Mouse (Mus musculus) left cerebral cortex, postnatal 25 days (tissue): ENCODE measurements at regions not wholly inside any gene's neighbourhood (a gene's known extent, or its start where the extent isn't known, plus 50 kb on each side); places are given as distances from the start of the nearest gene placed in this dataset.

Experiments
- DNase-seq, 2 experiments: peaks; one replicate each; pipeline ENCODE4 v3.0.0; 2022; ENCODE audit warnings: low spot score in 2 of 2, mixed read lengths in 1 of 2
- intact Hi-C: fragments of 180-260 bp; cut with DNase I; formaldehyde crosslinking; loops from one replicate; pipeline ENCODE4 v1.15.1; 2025

DNA sequence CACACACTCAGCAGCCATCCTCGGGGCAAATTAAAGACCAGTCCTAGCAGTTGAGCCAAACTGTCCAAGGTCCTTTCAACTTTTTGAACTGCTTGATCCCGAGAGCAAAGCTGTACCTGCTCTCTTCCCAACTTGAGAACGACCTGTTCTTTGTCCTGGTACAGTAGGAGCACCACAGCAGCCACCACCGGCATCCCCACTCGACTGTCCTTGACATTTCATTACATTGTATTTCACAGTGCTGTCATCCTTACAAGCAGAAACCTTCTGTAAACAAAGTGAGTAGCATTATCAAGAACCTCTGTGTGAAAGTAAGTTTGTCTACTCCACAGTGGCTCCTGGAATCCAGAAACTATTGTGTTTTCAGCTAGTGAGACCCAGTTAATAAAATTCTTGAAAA lies 240.2 kb upstream of the Zfp462 start:
- intact Hi-C loops, result no loop called here
- no peak for DNase-seq

DNA sequence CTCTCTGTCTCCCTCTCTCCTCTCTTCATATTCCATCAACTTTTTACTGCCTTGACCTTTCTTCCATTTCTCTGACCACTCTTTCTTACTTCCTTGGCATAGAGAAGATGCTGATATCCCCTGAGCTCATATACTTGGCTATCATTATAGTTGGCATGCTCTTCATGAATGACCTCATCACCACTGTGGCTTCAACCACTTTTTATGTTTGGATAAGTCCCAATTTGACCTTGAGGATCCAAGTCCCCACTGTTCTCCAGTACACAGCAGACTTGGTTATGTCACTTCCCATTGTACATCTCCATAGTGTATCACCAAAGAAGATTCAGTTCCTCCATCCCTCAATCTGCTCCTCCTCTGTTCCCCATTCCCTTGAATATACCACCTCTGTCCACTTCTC lies 235.1 kb upstream of the Zfp462 start:
- intact Hi-C loops, result no loop called here
- DNase-seq, result no peak

DNA sequence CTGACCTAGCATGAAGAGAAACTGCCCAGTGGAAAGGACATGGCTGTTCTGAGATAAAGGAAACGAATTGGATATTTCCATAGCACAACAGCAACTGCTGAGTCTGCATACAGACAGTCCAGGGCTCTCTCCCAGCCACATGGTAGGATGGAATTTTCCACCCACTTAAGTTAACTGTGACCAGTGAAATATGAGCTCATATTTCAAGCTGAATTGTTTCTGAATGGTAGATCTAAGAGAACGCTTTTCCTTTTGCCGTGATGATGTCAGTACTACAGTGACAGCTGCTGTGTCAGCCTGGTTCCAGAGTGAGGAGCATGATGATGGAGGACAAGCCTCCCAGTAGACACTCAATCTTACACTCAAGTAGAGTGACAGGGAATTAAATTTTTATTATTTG lies 231.9 kb upstream of the Zfp462 start:
- no peak for DNase-seq
- intact Hi-C loops, result no loop called here

DNA sequence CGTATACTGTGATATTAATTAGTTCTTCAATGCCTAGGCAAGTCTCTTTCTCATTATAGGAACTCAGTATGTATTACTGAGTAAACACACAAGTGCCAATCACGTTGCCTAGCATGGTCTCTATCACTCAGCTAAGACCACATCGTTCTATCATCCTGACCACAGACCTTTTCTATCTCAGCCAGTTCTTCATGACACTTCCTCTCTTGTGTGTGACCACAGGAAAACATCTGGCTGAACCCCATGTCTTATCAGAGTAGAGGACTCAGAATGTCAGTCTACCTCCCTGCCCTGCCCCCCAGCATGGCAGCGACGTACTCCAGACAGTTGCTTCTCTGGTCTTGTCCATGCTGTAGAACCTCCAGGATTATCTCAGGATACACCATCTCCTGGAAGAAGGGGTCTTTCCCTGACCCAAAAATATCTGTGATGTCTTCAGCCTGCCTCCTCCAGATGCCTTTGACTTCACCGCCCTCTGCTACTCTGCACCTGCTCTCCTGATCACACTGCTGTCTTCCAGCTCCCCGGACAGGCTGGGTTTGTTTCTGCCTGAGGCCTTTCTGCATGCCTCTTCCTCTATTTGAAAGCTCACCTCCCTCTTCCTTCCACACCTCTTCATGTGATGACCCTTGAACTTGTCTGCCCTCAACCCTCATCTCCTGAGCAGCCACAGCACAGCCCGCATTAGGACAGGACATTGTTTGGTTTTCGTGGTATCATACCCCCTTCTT lies 230.1 kb upstream of the Zfp462 start:
- DNase-seq, result no peak
- intact Hi-C loops, result no loop called here

DNA sequence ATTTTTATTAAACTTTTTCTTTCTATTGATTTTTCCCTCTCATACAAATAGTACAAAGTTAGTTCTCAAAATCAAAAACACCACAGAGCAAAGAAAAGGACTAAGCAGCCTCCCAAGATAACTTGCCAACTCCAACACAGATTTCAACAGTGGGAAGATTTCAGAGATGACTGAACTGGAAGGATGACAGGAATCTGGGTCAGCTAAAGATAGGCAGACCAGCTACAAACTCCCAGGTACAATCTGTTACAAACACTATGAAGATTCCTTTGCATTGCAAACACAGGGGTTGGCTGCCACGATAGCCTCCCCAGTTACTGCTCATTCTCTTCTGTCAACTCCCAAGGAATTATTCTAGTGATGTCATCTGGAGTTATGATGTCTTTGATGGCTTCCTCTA lies 226.8 kb upstream of the Zfp462 start:
- peak; percentile 5 to 86 for DNase-seq
- intact Hi-C loops, result no loop called here

DNA sequence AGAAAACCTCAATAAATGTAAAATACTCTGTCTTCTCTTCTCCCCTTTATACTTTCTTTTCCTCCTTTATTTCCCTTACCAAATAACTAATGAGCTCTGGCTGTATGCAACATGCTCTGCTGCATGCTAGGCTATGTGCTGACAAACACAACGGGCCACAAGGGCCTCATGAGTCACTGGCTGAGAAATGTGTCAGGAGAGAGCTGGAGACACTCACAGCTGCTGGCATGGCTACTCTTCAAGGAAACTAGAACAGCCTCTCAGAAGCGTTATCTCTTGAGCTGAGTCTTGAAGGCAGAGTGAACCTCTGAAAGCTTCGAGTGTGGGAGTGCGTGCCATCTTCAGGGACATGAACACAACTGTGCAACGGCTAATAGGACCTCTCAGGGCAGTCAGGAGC lies 205.8 kb upstream of the Zfp462 start:
- intact Hi-C loops, result no loop called here
- DNase-seq, result peak in 1 of 2 experiments; percentile 58

DNA sequence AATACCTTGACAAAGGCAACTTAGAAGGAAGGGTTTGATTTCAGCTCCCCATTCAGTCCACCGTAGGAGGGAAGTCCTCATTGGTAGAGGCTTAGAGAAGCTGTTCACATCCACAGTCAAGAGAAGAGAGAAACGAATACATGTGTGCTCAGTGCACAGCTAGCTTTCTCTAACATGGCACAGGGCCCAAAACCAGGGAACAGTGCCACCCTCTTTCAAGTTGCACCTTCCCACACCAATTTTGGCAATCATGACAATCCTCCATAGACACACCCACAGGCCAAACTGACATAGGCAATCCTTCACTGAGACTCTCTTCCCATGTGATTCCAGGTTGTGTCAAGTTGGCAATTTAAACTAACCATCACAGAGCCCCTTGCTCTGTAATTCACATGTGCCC lies 193.4 kb upstream of the Zfp462 start:
- peak in 1 of 2 experiments; percentile 65 for DNase-seq
- intact Hi-C loops, result no loop called here

DNA sequence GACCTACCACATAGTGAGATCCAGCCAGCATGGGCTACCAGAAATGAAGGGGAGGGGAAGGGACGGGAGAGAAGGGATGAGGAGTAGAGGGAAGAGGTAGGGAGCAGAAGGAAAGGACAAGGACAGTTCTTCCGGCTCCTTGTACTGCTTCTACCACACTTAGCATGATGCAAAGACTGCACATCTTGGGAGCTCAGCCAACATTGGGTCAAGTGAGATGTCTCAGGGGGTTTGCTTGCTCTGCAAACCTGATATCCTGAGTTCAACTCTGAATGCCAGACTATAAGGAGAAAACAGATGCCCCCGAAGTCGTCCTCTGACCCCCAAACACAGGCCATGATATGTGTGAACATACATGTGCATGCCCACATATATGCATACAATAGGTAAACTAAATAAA lies 188.4 kb upstream of the Zfp462 start:
- intact Hi-C loops, result loop anchor here (5.0 kb wide), 2 partner anchors 109 to 191 kb away; partner anchors contain the start of gene Zfp462
- no peak for DNase-seq

DNA sequence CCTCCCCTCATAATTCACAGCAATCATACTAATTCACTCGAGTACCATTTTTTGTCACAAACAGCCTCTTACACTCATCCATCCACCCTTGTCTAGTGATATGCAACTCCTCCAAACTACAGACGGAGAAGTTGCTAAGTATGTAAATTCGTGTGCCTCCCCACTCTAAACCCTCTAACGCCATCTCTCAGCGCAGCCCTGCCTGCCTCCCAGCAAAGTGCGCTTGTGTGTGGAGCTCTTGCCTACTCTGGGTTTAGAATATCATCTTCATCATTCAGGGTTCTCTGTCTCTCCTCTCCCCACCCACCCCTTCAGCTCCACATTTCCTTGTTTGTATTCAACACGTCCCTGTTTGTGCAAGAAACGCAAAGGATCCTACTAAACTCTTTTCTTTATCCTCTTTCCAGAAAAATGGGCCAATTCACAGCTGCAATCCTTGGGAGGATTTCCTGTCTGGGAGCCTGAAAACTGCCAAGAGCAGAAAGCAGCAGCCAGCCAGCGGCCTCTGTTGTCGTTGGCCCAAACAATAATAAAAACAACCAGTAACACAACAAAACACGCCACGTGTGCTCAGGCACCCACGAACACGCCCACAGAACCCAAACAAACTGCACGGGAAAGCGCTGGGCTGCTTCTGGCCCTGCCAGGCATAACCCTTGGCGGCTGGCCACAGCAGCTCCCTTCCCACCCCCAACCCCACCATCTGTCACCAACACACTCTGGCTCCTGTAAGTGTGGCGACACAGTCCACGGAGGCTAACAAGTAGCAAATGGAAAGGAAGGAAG lies 186.9 kb upstream of the Zfp462 start:
- peak; percentile 26 to 77 for DNase-seq
- intact Hi-C loops, result loop anchor here (5.0 kb wide), 2 partner anchors 111 to 189 kb away; partner anchors contain the start of gene Zfp462

DNA sequence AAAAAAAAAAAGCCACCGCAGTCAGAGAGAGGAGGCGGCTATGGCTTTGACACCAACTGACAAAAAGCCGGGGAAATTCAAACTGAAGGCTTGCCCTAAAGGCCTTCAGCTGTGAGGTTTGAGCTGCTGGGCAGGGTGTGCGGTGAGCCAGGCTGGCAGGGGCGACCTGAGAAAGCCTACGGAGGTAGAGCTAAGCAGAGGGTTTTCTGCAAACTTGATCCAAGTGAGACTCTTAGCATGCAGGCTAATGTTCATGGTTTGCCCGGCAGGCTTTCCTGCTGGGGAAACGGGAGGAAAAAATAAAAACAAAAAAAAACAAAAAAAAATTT lies 186.4 kb upstream of the Zfp462 start:
- intact Hi-C loops, result loop anchor here (5.0 kb wide), 2 partner anchors 111 to 189 kb away; partner anchors contain the start of gene Zfp462
- no peak for DNase-seq

DNA sequence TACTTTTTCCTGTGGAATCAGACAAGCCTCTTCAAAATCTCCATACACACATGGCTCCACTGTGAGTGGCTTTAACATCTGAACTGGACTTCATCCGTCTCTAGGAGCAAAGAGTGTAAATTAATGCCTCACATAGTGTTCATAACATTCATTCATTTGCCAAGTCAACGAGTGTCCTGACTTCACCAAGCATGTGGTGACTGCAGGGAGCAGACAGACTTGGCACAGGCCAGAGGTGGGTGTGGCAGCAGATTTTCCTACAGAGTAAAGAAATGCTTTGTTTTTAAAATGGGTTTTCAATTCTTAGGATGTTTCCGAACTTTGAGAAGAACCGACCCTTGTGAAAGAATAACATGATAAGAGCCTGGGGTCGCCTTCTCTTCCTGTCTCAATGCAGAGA lies 183.6 kb upstream of the Zfp462 start:
- DNase-seq, result no peak
- intact Hi-C loops, result loop anchor here (5.0 kb wide), 1 partner anchor 234 kb away; no protein-coding TSS in a partner anchor

DNA sequence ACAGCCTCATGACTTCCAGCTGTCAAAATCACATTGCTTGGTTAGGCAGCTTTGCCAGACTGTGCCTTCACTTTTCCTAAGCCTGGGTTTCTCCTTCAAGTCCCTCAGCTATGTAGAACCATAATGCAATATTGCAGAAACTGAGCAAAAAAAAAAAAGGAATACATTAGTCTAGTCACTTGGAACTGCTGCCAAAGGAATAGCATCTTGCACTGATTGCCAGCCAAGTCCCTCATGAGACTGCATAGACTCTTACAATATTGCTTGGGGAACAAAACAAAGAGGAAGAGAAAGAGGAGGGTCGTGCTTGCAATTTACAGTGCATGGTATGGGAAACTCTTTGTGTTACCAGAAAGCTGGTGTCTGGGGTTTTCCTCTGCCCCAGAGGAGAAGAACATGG lies 179.8 kb upstream of the Zfp462 start:
- DNase-seq, result peak in 1 of 2 experiments; percentile 47
- intact Hi-C loops, result no loop called here

DNA sequence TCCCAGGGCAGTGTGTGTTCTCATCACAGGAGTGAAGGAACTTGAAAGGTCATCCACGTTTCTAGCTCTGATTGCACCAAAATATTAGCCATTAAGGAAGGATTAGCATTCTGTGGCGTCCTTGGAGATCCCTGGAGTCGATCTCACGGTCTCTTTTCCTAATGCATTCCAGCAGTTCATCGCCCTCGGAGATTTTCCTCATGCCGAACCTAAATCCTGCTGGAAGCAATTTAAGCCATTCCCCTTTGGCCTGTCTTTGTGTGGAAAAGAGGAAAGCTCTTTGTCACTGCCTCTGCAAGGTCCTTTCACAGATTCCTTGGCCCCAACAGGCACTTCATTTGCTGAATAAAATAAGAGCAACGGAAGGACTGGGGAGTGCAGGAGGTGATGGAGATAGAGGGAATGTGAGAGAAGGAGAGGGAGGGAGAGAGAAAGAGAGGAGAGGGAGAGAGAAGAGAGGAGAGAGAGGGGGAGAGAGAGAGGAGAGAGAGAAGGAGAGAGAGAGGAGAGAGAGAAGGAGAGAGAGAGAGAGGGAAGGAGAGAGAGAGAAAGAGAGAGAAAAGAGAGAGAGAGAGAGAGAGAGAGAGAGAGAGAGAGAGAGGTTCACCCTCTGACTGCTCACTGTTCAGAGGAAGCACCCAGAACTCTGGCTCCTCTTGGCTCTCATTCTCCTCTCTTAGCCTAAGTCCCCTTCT lies 177.2 kb upstream of the Zfp462 start:
- DNase-seq, result no peak
- intact Hi-C loops, result no loop called here

DNA sequence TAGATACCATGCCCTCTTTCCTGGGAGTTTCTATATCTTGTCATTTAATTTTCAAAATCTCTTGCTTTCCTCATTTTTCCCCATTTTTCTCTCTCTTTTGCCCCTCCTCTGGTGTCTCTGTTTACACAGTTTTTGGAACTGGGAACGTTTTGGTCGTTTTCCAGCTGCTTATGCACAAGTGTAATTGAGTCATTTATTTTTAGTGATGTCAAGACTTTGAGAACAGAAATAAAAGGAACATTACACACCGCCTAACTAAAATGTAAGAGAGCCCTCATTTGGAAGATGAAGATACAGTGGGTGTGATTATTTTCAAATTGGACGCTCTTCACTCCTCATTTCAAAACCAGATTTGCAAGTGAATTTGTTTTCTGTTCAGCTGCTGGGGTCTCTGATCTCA lies 176.0 kb upstream of the Zfp462 start:
- DNase-seq, result no peak
- intact Hi-C loops, result no loop called here

DNA sequence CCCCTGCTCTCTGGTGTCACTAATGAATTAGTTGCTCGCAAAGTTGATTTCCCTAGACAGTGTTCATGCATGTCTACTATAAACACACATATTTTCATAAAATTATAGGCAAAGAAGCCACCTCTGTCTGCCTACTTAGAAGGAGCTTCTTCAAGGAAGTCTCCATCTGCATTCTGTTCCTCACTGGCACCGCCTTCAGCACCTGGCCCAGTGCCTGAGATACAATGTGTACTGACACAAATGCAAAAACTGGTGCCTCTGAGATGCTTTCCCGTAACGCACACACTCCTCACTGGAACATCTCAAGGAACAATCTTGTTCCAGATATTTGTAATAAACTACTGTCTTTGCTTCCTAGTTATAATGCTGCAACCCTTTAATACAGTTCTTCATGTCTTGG lies 170.8 kb upstream of the Zfp462 start:
- DNase-seq, result peak; percentile 48 to 90
- intact Hi-C loops, result no loop called here

DNA sequence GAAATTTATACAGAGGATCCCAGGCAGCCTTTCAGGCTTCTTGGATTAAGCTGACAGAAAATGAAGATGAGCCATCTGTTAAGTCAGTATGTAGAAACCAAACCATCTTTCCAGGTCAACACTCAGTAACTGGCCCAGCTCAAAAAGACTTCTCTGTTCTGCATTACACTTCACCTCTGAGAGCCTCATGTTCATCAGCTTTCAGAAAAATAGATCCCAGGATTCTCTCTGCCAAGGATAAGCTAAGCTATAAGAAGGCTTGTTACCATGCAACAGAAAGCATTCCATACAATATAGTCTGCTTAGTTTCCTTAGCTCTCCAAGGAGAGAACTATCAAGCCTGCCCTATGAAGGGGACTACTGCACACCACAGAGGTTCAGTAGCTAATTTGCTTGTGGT lies 170.1 kb upstream of the Zfp462 start:
- peak in 1 of 2 experiments; percentile 34 for DNase-seq
- intact Hi-C loops, result no loop called here

DNA sequence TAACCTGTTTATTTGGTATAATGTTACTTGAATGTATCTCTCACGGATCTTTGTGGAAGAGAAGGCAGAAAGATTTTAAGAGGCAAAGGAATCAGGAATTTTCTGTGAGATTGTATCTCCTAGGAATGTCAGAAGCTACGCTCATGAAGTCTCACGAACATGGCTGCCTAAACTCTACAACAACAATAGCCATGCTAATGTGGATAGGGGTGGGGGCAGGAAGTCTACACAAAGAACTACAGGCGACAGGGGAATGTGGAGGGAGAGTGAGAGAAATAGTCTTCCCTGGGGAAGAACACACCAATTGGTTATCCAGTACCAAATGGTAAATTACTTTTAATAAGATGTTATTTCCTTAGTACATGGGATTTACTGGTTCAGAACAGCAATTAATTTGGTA lies 164.3 kb upstream of the Zfp462 start:
- intact Hi-C loops, result no loop called here
- DNase-seq, result no peak

DNA sequence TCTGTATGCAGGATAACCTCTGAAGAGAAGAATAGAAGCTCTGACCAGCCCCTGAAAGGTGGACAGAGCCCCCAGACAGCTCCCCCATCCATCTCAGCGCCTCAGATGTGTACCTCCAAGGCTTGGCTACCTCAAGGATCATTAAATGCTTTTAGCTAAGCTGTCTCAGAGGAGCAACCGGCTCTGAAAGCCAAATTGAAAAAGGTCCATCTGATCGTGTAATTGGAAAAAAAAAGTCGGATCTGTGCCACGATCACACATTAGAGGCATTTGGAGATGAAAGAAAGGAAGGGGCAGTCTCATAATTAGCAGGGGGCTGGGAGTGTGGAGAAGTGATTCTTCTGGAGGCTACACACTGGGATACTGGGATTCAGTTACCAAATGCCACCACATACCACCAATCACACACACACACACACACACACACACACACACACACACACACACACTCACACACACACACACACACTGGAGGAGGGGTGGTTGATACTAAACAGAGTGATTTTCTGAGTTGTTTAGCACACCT lies 153.6 kb upstream of the Zfp462 start:
- intact Hi-C loops, result no loop called here
- DNase-seq, result no peak

DNA sequence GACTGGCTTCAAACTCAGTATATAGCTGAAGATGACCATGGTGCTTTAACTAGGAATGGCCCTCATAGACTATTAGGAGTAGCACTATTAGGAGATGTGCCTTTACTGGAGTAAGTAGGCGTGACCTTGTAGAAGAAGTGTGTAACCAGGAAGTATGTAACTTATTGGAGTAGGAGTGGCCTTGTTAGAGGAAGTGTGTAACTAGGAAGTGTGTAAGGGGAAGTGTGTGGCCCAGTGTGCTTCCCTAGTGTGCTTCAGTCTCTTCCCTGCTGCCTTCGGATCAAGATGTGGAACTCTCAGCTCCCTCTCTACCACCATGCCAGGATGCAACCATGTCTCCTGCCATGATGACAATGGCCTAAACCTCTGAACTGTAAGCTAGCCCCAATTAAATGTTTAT lies 151.0 kb upstream of the Zfp462 start:
- intact Hi-C loops, result no loop called here
- no peak for DNase-seq

DNA sequence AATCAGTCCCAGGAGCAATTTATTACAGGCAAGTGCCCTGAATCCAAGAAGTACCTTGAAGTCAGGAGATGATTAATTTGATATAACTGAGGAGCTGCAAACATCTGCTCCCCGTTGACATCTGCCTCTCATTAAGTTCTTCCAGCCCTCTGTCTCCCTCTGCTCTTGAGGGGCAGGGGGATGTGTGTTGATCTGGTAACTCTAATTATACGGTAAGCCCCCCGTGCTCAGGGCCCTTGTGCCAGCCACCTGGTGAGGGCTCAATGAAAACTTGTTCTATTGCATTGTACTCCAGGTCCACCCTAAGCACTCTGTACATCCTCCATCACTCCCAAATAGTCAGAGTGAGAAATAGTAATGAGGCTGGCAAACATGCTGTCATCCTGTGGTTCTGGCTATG lies 149.6 kb upstream of the Zfp462 start:
- no peak for DNase-seq
- intact Hi-C loops, result no loop called here
